Mouse (Mus musculus) gastrocnemius, adult 18-20 months (tissue): ENCODE data around the gene Pcdh15. TPM values are rescaled to one million over a fixed set of nuclear protein-coding genes. Genes with fewer than 3 reads are reported as not detected.

Source experiments
- DNase-seq: peaks from one replicate; pipeline ENCODE4 v3.0.0; 2021; ENCODE audit warnings: low spot score
- total RNA-seq, 2 experiments: library from RNA; stranded (reverse); gene quantifications; 2 replicates each; pipeline ENCODE4 v1.2.3; 2021

Gene Pcdh15
- total RNA-seq, 2 experiments from 2014 or later = 0.19 to 0.23 TPM

GRCm38 (mm10) chr10:73812311-73812710, 713.2 kb downstream of the Pcdh15 start:
- DNase-seq = no peak

DNA sequence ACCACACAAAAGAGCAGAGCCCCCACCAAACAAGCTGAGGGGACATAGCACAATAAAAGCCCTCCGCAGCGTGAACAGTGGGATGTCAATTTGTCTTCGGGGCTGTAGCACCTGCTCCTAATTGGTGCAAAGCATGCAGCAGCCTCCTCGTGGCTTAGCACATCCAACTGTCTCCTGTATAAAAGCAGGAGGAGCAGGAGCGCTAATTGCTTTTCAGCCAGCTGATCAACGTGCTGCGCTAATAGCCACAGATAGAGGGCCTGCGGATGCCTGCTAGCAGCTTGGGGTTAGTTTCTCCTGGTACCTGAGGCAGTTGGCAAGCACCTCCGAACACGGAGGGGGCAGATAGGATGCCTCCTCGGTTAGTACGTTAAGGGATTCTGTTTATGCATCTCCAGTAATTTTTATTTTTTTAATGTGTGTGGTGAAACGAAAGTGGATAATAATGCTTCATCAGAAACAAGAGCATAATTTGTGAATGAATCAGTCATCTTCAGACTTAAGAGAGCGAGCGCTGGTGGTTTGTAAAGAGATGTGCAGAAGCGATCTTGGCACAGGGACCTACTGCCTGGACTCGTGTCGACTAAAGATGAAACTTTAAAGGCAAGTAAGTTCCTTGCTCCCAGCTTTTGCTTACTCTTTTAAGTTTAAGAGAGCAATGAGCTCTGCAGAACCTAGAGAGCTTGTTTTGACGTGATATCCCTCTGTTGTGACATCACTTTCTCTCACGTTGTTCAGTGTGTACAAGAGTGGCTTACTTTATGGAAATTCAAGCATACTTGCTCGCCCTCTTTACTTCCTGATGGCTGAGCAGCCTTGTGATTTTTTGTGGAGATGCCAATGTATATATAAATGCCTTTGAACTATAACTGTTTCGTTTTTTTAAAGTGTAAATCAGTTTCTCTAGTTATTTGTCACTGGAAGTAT, 722.8 kb downstream of the Pcdh15 start:
- DNase-seq = no peak

- DNase-seq = no peak
Measured at GRCm38 (mm10) chr10:73823214-73823613, 724.1 kb downstream of the Pcdh15 start.

- no peak for DNase-seq
Measured at GRCm38 (mm10) chr10:73826354-73826753, 727.2 kb downstream of the Pcdh15 start.

GRCm38 (mm10) chr10:73828781-73829180, 729.6 kb downstream of the Pcdh15 start:
- no peak for DNase-seq

- DNase-seq = no peak
Measured at GRCm38 (mm10) chr10:73844998-73845397, 745.9 kb downstream of the Pcdh15 start.

GRCm38 (mm10) chr10:73862181-73862580, 763.0 kb downstream of the Pcdh15 start:
- DNase-seq = no peak

DNA sequence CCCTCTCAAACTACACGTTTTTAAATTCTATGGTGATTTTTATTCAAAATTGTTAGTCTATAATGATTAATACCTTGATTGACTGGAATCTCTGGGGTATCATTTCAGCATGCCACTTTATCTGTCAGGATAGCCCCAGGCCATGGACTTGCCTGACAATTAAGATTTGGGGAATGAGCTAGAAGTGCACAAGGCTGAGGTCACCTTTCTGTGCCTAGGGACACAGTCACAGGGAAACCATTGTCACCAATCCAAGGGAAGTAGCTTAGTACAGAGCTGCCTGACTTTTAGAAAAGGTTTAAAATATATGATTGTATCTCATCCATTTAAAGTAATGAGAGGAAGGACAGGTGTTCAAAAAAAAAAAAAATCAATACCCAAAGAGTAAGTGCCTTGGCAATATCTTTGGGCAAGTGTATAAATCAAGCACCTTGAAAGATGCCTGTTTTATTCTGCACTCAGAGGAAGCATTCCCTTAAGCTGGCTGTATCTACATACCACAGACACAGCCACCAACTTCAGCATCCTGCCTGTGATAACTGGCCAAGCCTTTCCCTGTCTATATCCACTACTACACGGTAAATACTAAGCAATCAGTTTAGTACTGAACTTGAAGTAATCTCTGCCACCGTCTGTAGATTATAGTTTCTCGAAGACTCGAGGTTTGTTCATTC, 779.0 kb downstream of the Pcdh15 start:
- no peak for DNase-seq

DNA sequence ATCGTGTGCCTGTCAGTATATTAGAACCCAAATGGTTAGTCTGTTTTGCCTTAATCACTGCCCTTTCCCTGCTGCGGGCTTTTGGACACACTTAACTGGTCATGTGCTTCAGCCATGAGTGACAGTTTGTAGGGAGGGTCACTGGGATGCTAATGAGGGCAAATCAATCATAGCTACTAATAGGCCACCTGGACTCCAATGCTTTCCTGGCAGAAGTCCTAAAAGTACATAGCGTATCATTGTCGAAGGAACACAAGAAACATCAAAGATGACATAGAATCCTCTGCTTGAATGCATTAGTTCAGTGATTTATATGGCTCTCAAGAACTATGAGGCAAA, 779.6 kb downstream of the Pcdh15 start:
- no peak for DNase-seq

GRCm38 (mm10) chr10:73887771-73888170, 788.6 kb downstream of the Pcdh15 start:
- no peak for DNase-seq

DNA sequence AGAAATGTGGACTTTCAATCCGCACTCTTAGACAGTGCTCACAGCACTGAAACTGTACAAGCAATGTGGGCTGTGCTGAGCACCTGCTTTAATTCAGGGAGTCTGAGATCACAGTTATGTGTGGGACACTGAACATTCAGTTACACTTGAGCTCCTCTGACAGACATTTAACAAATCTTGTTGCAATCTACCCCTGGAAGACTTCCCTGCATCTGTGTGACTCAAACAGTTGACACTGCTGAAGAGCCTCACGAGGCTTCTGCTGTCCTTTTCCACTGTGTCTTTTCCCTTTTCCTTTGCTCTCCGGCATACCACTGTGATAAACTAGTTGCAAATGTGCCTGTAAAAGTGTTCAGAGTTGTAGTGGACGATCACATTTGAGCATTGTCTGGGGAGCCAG, 793.1 kb downstream of the Pcdh15 start:
- DNase-seq = no peak

DNA sequence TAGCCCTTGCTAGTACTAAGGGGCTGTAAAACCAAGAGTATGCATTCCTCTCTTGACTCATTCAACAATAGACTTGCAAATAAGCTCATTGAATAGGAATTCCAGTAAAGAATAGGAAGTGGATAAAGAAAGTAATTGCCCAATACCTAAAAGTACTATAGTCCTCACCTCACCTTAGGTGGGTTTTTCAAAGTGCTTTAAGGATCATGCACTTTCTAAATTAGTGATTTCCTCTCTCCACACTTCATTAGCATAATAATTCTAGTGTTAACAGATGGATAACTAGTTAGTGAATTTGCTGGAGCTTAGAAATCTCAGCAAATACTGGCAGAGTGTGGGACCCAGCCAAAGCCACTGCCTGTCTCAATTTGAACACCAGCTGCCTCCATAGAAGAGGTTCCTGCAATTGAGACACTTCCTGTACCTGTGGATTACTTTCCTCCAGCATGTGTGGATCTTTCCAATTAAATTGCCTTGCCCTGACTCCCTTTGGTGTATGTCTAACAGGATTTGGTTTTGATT, 797.0 kb downstream of the Pcdh15 start:
- no peak for DNase-seq

DNA sequence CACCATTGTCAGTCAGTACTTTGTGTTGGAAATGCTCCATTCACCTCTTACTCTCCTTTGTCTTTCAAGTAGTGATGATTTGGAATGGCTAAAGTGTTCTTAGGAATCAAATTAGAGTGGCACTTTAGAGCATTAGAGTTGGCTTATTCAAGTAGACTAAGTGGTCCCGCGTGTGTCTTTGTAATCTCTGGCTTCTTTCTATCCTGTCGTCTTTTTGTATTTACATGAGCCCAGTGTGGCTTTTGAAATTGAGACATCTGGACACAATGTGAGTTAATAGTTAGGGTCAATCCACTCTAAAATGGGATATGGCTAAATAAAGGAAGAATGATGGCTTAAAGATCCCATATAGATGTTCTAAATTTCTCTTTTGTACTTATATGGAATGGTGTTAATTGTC, 800.0 kb downstream of the Pcdh15 start:
- no peak for DNase-seq

- no peak for DNase-seq
Measured at GRCm38 (mm10) chr10:73907626-73908025, 808.5 kb downstream of the Pcdh15 start.

DNA sequence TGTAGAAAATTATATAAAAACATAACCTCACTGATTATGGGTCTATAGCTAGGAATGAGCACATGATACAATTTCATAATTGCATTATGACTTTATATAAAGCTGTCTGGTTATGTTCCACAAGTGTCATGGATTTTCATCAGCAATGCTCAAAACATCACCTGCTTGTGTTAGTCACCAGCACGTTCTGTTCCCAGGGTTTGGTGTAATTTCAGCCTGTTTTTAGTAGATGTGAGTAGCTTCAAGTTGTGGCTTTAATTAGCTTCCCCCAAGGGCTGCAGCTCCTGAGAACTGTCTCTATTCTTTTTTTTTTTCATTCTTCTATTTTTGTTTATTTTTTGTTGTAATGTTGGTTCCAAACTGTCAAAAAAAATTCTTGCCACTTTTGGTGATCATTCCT, 809.4 kb downstream of the Pcdh15 start:
- no peak for DNase-seq

- no peak for DNase-seq
Measured at GRCm38 (mm10) chr10:73915170-73915569, 816.0 kb downstream of the Pcdh15 start.

GRCm38 (mm10) chr10:73921579-73921978, 822.4 kb downstream of the Pcdh15 start:
- no peak for DNase-seq

DNA sequence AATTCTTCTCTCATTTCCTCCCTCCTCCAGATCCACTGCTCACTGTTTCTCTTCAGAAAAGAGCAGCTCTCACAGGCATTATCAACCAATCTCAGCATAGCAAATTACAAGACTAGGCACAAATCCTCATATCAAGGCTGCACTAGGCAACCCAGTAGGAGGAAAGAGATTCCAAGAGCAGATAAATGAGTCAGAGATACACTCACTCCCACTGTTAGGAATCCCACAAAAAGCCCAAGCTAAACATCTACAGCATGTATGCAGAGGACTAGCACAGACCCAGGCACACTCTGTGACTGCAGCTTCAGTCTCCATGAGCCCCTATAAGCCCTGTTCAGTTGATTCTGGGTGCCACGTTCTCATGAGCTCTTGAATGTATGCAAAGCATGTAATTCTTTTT, 829.5 kb downstream of the Pcdh15 start:
- no peak for DNase-seq

- DNase-seq = no peak
Measured at GRCm38 (mm10) chr10:73929718-73930117, 830.6 kb downstream of the Pcdh15 start.

GRCm38 (mm10) chr10:73931185-73931584, 832.0 kb downstream of the Pcdh15 start:
- no peak for DNase-seq

- DNase-seq = no peak
Measured at GRCm38 (mm10) chr10:73931996-73932679, 833.0 kb downstream of the Pcdh15 start.

DNA sequence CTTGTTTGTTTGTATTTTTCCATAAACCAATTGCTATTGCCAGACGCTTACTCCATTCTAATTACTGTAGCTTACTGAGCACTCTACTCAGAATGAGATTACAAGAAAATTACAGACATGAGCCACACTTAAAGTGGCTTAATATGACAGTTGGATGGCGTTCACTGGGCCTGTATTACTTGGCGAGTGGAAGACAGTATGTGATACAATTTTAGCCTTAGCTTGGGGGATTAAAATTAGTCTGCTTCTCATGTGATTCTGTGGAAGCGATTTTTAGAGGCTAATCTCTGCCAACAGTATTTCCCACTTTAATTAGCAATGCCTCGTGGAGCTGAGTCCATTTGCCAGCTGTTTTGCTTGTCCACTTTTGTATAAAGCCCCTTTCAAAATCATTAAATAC, 837.0 kb downstream of the Pcdh15 start:
- no peak for DNase-seq
